Mouse (Mus musculus) hindbrain, embryonic 16.5 days (tissue): Measurements from ENCODE around the gene Spef1. TPM values are rescaled to one million over a fixed set of nuclear protein-coding genes. Genes with fewer than 3 reads are reported as not detected.
A peak's percentile ranks its signal among the peaks of the same experiment; 100 is the strongest.

Experiments
- ATAC-seq: fragments of 200-750 bp; cut with Nextera tagmentation; 2 replicates; pipeline ENCODE4 v1.8.0; 2017; ENCODE audit warnings: moderate TSS enrichment, moderate library complexity
- H3K27ac ChIP-seq: fragments of 300-500 bp; sonication (generic); 2 replicates; pipeline ENCODE4 v1.5.1; 2014; ENCODE audit warnings: low read depth, mild to moderate bottlenecking, control low read depth, low read length, moderate library complexity
- H3K27me3 ChIP-seq: fragments of 300-500 bp; sonication (generic); replicated peaks from 2 replicates; pipeline ENCODE4 v1.6.1; 2014; ENCODE audit warnings: low read length; ENCODE audit not compliant: control insufficient read depth, insufficient read depth
- H3K36me3 ChIP-seq: fragments of 300-500 bp; sonication (generic); 2 replicates; pipeline ENCODE4 v1.6.1; 2014; ENCODE audit warnings: mild to moderate bottlenecking, low read length, moderate library complexity, mixed read lengths; ENCODE audit not compliant: control insufficient read depth, insufficient read depth
- H3K4me1 ChIP-seq: fragments of 300-500 bp; sonication (generic); 2 replicates; pipeline ENCODE4 v1.6.1; 2014; ENCODE audit warnings: low read depth, low read length; ENCODE audit not compliant: control insufficient read depth, insufficient read depth
- H3K4me2 ChIP-seq: fragments of 300-500 bp; sonication (generic); 2 replicates; pipeline ENCODE4 v1.6.1; 2014; ENCODE audit warnings: mild to moderate bottlenecking, low read length, control low read depth, moderate library complexity
- H3K4me3 ChIP-seq: fragments of 300-500 bp; sonication (generic); 2 replicates; pipeline ENCODE4 v1.5.1; 2014; ENCODE audit warnings: mild to moderate bottlenecking, low read length, control low read depth, moderate library complexity
- H3K9ac ChIP-seq: fragments of 300-500 bp; sonication (generic); 2 replicates; pipeline ENCODE4 v1.6.1; 2014; ENCODE audit warnings: low read depth, mild to moderate bottlenecking, control low read depth, low read length, moderate library complexity
- H3K9me3 ChIP-seq: fragments of 300-500 bp; sonication (generic); 2 replicates; pipeline ENCODE4 v1.6.1; 2014; ENCODE audit warnings: mild to moderate bottlenecking, low read length, moderate library complexity; ENCODE audit not compliant: control insufficient read depth
- WGBS: fragments of 180-500 bp; shearing (Covaris S2); extraction: QIAGEN DNeasy Blood & Tissue Kit; methylation state at CpG from one replicate; pipeline ENCODE4 v1.1.7; 2014; 5-methylcytosine and 5-hydroxymethylcytosine counted together
- polyA plus RNA-seq: library from polyadenylated mRNA; unstranded; fragments of >200 nt; fragmentation: Nextera tagmentation; extraction: Ambion mirVana; gene quantifications from 2 replicates; pipeline ENCODE4 v1.2.1, GENCODE M21; 2015

The Spef1 gene
- polyA plus RNA-seq, 1 experiment from 2014 or later = 8.0 TPM

GRCm38 (mm10) chr2:131179246-131179886, 7.7 kb downstream of the Spef1 start:
- Histone ChIP-seq H3K9me3 (no peaks in the 10 kb centered on the region), H3K9ac (peak overlapping the region; percentile 88), H3K4me3 (peak overlapping the region; percentile 78), H3K27ac (peak overlapping the region; percentile 97), H3K4me2 (peak overlapping the region; percentile 97), H3K4me1 (peaks cover 35% of the 10 kb centered on the region), H3K27me3 (no peaks in the 10 kb centered on the region), H3K36me3 (no peaks in the 10 kb centered on the region)
- peak; percentile 62 for ATAC-seq
- WGBS = under 1% methylated on average over 67 of the region's 67 CpGs

DNA sequence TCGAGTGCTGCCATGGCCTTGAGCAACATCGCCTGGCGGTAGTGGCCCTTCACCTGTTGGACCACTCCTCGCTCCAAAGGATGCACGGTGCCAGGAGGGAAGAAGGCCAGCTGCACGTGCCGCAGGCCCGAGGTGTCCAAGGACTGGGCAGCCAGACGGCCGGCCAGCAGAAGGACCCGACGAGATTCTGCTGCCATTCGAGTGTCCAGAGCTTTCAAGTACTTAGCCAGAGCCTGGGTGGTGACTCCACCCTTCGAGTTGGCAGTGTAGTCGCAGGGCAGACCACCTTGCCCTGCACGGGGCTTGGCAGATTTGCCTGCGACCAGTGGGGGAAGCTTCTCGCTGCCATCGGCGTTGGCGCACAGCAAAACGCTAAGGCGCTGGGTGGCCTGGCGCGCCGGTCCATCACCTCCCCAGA, 8.2 kb downstream of the Spef1 start:
- WGBS = 26% methylated on average over 25 of the region's 26 CpGs
- Histone ChIP-seq H3K4me3 (peak overlapping the region; percentile 78), H3K9ac (peak overlapping the region; percentile 88), H3K9me3 (no peaks in the 10 kb centered on the region), H3K27me3 (no peaks in the 10 kb centered on the region), H3K27ac (peak overlapping the region; percentile 97), H3K4me2 (peak overlapping the region; percentile 97), H3K36me3 (no peaks in the 10 kb centered on the region), H3K4me1 (peaks cover 41% of the 10 kb centered on the region)
- ATAC-seq = no peak

- no peak for ATAC-seq
- peaks cover 2% of the 10 kb centered on the region for H3K27me3 ChIP-seq
- H3K4me1 ChIP-seq = peaks cover 41% of the 10 kb centered on the region
- H3K4me3 ChIP-seq = peak overlapping the region; percentile 78
- peak overlapping the region; percentile 28; the same call in 1 of the 2 replicates for H3K9ac ChIP-seq
- no peaks in the 10 kb centered on the region for H3K9me3 ChIP-seq
- peak overlapping the region; percentile 97 for H3K4me2 ChIP-seq
- 80% methylated on average over 9 of the region's 9 CpGs for WGBS
- H3K27ac ChIP-seq = no peak overlapping the region
- no peaks in the 10 kb centered on the region for H3K36me3 ChIP-seq
These were observed 9.2 kb downstream of the Spef1 start for GRCm38 (mm10) chr2:131177932-131178331.

DNA sequence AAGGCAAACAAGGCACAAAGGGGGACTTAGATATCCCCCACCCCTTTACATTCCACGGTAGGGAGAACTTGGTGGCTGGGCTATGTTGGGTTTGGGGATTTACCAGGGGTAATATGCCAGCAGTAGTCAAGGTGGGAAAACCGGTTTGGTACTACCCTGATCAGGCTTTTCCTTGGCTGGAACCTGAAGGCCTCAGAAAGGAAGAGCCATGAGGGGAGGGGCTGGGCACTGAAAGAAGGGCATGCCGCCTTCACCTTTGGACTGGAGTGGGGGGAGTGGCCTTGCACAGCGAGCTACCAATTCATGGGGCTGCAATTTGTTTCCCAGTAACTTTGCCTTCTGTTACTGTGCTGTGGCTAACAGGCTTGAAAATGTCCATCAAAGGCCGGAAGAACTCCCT, 10.6 kb downstream of the Spef1 start:
- Histone ChIP-seq H3K4me1 (peaks cover 41% of the 10 kb centered on the region), H3K4me2 (peak overlapping the region; percentile 97; the same call in 1 of the 2 replicates), H3K27ac (no peak overlapping the region), H3K36me3 (no peaks in the 10 kb centered on the region), H3K27me3 (peaks cover 15% of the 10 kb centered on the region), H3K4me3 (no peak overlapping the region), H3K9me3 (no peaks in the 10 kb centered on the region), H3K9ac (no peak overlapping the region)
- WGBS = 54% methylated on average over 5 of the region's 5 CpGs
- ATAC-seq = no peak

- Histone ChIP-seq H3K9me3 (no peaks in the 10 kb centered on the region), H3K4me2 (no peak overlapping the region), H3K27ac (no peak overlapping the region), H3K27me3 (peaks cover 15% of the 10 kb centered on the region), H3K36me3 (no peaks in the 10 kb centered on the region), H3K4me1 (peaks cover 41% of the 10 kb centered on the region), H3K4me3 (no peak overlapping the region), H3K9ac (no peak overlapping the region)
- ATAC-seq = no peak
- 100% methylated on average over 1 of the region's 1 CpGs for WGBS
These were observed 11.2 kb downstream of the Spef1 start for GRCm38 (mm10) chr2:131175945-131176309.

DNA sequence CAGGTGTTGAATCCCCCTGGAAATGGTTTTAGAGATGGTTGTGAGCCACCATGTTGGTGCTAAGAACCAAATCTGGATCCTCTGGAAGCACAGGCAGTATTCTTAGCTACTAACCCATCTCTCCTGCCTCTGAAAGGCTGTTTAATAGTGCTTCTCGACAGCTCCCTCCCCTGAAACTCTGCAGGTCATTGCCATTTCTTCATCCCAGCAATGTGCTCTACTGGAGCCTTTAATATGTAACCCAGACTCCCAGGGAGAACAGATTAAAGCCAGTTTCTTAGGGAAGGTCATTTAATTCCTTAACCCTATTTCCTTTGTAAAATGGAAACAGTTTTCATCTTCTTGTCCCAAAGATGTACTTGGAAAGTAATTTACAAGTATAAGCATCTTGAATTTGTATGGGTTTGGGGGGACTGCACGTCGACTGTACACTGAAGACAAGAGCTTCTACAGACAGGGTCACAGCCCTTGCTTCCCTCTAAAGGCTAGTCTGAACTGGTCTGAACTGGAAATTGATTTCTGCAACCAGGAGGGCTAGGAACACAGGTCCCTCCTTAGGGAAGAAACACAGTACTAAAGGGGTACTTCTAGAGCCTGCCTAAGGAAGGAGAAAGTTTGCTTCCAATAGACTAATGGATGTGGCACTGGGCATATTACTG, 11.7 kb downstream of the Spef1 start:
- H3K4me1 ChIP-seq = peaks cover 41% of the 10 kb centered on the region
- WGBS = 59% methylated on average over 3 of the region's 3 CpGs
- no peaks in the 10 kb centered on the region for H3K9me3 ChIP-seq
- no peaks in the 10 kb centered on the region for H3K36me3 ChIP-seq
- H3K4me2 ChIP-seq = no peak overlapping the region
- peak overlapping the region; percentile 42; the same call in 1 of the 2 replicates for H3K27ac ChIP-seq
- no peak overlapping the region for H3K4me3 ChIP-seq
- ATAC-seq = no peak
- H3K27me3 ChIP-seq = peaks cover 15% of the 10 kb centered on the region
- H3K9ac ChIP-seq = no peak overlapping the region

- Histone ChIP-seq H3K27ac (peak overlapping the region; percentile 42; the same call in 1 of the 2 replicates), H3K36me3 (no peaks in the 10 kb centered on the region)
These were observed 12.4 kb downstream of the Spef1 start for GRCm38 (mm10) chr2:131174700-131175099.

GRCm38 (mm10) chr2:131172322-131172721, 14.8 kb downstream of the Spef1 start:
- Histone ChIP-seq H3K4me1 (peaks cover 24% of the 10 kb centered on the region), H3K9me3 (no peaks in the 10 kb centered on the region), H3K9ac (no peak overlapping the region), H3K27me3 (peaks cover 15% of the 10 kb centered on the region), H3K36me3 (no peaks in the 10 kb centered on the region), H3K4me2 (no peak overlapping the region), H3K4me3 (no peak overlapping the region), H3K27ac (no peak overlapping the region)
- no peak for ATAC-seq
- WGBS = 54% methylated on average over 9 of the region's 9 CpGs

More at GRCm38 (mm10) chr2:131174700-131175099, 12.4 kb downstream of the Spef1 start:
- peaks cover 41% of the 10 kb centered on the region for H3K4me1 ChIP-seq
- peak overlapping the region; percentile 98 for H3K4me2 ChIP-seq
- peak overlapping the region; percentile 55 for H3K9ac ChIP-seq
- WGBS = 4% methylated on average over 11 of the region's 11 CpGs
- no peaks in the 10 kb centered on the region for H3K9me3 ChIP-seq
- H3K4me3 ChIP-seq = peak overlapping the region; percentile 53
- peak; percentile 64 for ATAC-seq
- peaks cover 15% of the 10 kb centered on the region for H3K27me3 ChIP-seq

DNA sequence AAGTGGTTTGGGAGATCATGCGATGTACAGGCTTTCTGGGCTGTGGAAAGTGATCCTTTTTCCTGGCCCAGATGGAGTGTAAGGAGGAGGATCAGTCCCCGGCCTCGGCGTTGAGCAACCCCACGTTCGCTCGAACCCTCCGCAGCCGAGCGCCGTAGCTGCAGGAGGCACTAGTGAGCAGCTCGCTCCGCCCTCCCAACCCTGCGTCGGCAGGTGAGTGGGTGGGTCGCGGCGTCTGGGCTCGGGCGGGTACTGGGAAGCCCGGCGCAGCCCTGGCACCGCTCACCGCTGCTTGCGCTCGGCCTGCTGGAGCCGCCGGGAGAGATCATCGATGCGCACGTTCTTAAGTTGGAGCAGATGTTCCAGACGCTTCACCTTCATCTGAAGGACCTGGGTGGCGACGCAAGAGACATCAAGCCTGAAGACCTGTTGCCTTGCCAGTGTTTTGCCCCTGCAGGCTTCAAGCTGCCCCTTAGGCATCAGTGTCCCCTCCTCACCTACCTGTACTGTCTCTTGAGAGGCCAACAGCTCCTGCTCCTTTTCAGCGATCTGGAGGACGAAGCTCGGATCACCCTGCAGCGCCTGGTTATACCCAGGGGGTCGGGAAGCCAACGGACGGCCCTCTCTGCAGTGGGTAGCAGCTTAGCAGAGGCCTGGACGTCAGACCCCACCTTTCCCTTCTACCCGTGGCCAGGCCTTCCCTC, 15.5 kb downstream of the Spef1 start:
- 13% methylated on average over 43 of the region's 43 CpGs for WGBS
- Histone ChIP-seq H3K9ac (no peak overlapping the region), H3K4me2 (peak overlapping the region; percentile 40), H3K9me3 (no peaks in the 10 kb centered on the region), H3K27ac (no peak overlapping the region), H3K4me3 (peak overlapping the region; percentile 8; the same call in 1 of the 2 replicates), H3K27me3 (peaks cover 15% of the 10 kb centered on the region), H3K36me3 (no peaks in the 10 kb centered on the region), H3K4me1 (peaks cover 17% of the 10 kb centered on the region)
- no peak for ATAC-seq
